Mouse (Mus musculus): Measurements from ENCODE around the gene Usp22. TPM values are rescaled to one million over a fixed set of nuclear protein-coding genes. Genes with fewer than 3 reads are reported as not detected.

Gene Usp22
- polyA plus RNA-seq, 2 experiments: 8.2 to 12.8 TPM

DNA sequence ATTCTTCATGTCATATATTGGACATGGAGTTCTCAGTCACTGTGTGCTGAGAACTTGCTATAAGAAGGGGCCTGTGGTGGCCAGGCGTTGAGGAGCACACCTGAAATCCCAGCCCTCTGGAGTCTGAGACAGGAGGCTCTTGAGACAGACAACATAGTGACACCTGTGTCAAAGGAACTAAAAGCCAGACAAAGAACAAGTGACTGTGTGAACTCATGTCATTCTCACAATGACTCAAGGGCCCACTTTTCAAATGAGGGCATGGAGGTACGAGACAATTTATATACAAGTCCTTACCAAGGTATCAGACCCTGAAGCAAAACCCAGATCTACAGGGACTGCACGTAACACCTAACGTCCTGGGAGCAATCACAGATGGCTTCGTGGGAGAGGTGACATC lies 48.9 kb downstream of the Usp22 start:
- WGBS (ENCODE audit: insufficient replicate concordance): 61% methylated on average over 5 of the region's 5 CpGs

DNA sequence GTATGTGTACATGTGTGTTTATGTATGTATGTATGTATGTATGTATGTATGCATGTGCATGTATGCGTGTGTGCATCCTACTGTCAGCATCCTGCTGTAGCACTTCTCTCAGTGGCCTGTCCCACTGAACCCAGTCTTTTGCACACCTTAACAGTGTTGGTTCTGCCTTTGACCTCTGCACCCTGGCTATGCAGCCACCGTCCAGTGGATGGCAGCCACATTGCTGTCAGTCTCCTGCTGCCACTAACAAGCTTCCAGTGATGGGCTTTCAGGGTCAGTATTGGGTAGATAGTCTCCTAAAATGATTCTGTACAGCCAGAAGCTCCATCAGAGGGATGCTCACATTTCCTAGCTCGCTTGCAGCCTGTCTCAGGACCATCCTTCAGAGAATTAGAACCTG lies 51.0 kb downstream of the Usp22 start:
- H3K27me3 ChIP-seq (ENCODE audit: control insufficient read depth, insufficient read depth, low read length): no peaks in the 10 kb centered on the region
- H3K27ac ChIP-seq: no peak overlapping the region
- no peaks in the 10 kb centered on the region for H3K4me1 ChIP-seq (replicated peaks; ENCODE audit: control insufficient read depth in 2 of 2, insufficient read depth in 2 of 2, low read length in 1 of 2)
- no peak for TF ChIP-seq CTCF (IDR thresholded peaks at IDR 0.05; ENCODE audit: low read depth)
- no peak for TF ChIP-seq EP300 (IDR thresholded peaks at IDR 0.05; ENCODE audit: low read depth)
- ATAC-seq (ENCODE audit: insufficient read depth) (no peak), DNase-seq (ENCODE audit: low read depth in 3 of 3, low spot score in 3 of 3) (no peak)
- H3K4me3 ChIP-seq (ENCODE audit: insufficient read depth in 1 of 2, low read depth in 2 of 2, low read length in 2 of 2): no peak overlapping the region
- H3K9ac ChIP-seq (replicated peaks): no peak overlapping the region
- H3K36me3 ChIP-seq (replicated peaks; ENCODE audit: control insufficient read depth, insufficient read depth, low read depth): no peaks in the 10 kb centered on the region
- WGBS (ENCODE audit: insufficient replicate concordance): 60% methylated on average over 3 of the region's 3 CpGs
- no peaks in the 10 kb centered on the region for H3K9me3 ChIP-seq (ENCODE audit: control insufficient read depth, low read length)
- no peak overlapping the region for H3K4me2 ChIP-seq (ENCODE audit: low read depth)

More for the DNA sequence above, 48.9 kb downstream of the Usp22 start:
- H3K9me3 ChIP-seq (ENCODE audit: control insufficient read depth, low read length): no peaks in the 10 kb centered on the region
- no peak overlapping the region for H3K4me2 ChIP-seq (ENCODE audit: low read depth)
- no peak overlapping the region for H3K27ac ChIP-seq
- H3K4me3 ChIP-seq (ENCODE audit: insufficient read depth in 1 of 2, low read depth in 2 of 2, low read length in 2 of 2): no peak overlapping the region
- H3K36me3 ChIP-seq (replicated peaks; ENCODE audit: control insufficient read depth, insufficient read depth, low read depth): no peaks in the 10 kb centered on the region
- DNase-seq (ENCODE audit: low read depth in 3 of 3, low spot score in 3 of 3) (no peak), ATAC-seq (ENCODE audit: insufficient read depth) (no peak)
- no peaks in the 10 kb centered on the region for H3K4me1 ChIP-seq (replicated peaks; ENCODE audit: control insufficient read depth in 2 of 2, insufficient read depth in 2 of 2, low read length in 1 of 2)
- TF ChIP-seq CTCF (IDR thresholded peaks at IDR 0.05; ENCODE audit: low read depth) (no peak), EP300 (IDR thresholded peaks at IDR 0.05; ENCODE audit: low read depth) (no peak)
- no peaks in the 10 kb centered on the region for H3K27me3 ChIP-seq (ENCODE audit: control insufficient read depth, insufficient read depth, low read length)
- H3K9ac ChIP-seq (replicated peaks): no peak overlapping the region

DNA sequence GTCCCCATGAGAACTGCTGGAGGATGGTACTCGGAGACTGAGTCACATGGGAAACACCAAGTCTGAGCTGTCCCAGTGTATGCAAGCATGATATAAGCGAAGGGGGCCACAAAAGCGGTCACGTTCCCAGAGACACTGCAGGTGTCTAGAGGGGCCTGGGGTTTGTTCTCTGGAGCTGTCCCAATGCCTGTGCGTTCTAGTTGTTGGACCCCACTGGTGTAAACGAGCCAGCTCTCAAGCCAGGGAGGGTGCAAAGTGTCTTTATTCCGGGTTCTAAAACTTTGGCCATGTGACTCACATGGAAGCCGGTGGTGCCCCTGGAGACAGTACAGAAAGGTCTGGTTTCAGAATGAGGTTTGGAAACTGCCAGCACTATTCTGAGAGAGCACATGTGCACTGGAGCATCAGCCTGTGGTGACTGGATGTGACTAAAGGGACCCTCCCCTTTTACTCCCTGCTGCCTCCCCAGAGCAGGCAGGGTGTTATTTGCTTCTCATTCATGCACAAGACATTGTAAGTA lies 52.0 kb downstream of the Usp22 start:
- no peak for DNase-seq (ENCODE audit: low read depth in 3 of 3, low spot score in 3 of 3)
- no peak for ATAC-seq (ENCODE audit: insufficient read depth)
- H3K4me1 ChIP-seq (replicated peaks; ENCODE audit: control insufficient read depth in 2 of 2, insufficient read depth in 2 of 2, low read length in 1 of 2): no peaks in the 10 kb centered on the region

GRCm38 (mm10) chr11:61122283-61122768 lies 52.5 kb downstream of the Usp22 start:
- DNase-seq (ENCODE audit: low read depth in 3 of 3, low spot score in 3 of 3) (no peak), ATAC-seq (ENCODE audit: insufficient read depth) (no peak)
- H3K9ac ChIP-seq (replicated peaks): no peak overlapping the region
- H3K9me3 ChIP-seq (ENCODE audit: control insufficient read depth, low read length): no peaks in the 10 kb centered on the region
- H3K4me3 ChIP-seq (ENCODE audit: insufficient read depth in 1 of 2, low read depth in 2 of 2, low read length in 2 of 2): no peak overlapping the region
- H3K36me3 ChIP-seq (replicated peaks; ENCODE audit: control insufficient read depth, insufficient read depth, low read depth): no peaks in the 10 kb centered on the region
- no peak overlapping the region for H3K4me2 ChIP-seq (ENCODE audit: low read depth)
- WGBS (ENCODE audit: insufficient replicate concordance): 63% methylated on average over 9 of the region's 9 CpGs
- H3K27ac ChIP-seq: no peak overlapping the region
- no peak for TF ChIP-seq EP300 (IDR thresholded peaks at IDR 0.05; ENCODE audit: low read depth)
- TF ChIP-seq CTCF (IDR thresholded peaks at IDR 0.05; ENCODE audit: low read depth): no peak
- H3K27me3 ChIP-seq (ENCODE audit: control insufficient read depth, insufficient read depth, low read length): no peaks in the 10 kb centered on the region
- no peaks in the 10 kb centered on the region for H3K4me1 ChIP-seq (replicated peaks; ENCODE audit: control insufficient read depth in 2 of 2, insufficient read depth in 2 of 2, low read length in 1 of 2)

More for the DNA sequence above, 52.0 kb downstream of the Usp22 start:
- 65% methylated on average over 8 of the region's 8 CpGs for WGBS (ENCODE audit: insufficient replicate concordance)
- H3K4me3 ChIP-seq (ENCODE audit: insufficient read depth in 1 of 2, low read depth in 2 of 2, low read length in 2 of 2): no peak overlapping the region
- TF ChIP-seq EP300 (IDR thresholded peaks at IDR 0.05; ENCODE audit: low read depth): no peak
- TF ChIP-seq CTCF (IDR thresholded peaks at IDR 0.05; ENCODE audit: low read depth): no peak
- H3K9ac ChIP-seq (replicated peaks): no peak overlapping the region
- no peaks in the 10 kb centered on the region for H3K9me3 ChIP-seq (ENCODE audit: control insufficient read depth, low read length)
- no peaks in the 10 kb centered on the region for H3K27me3 ChIP-seq (ENCODE audit: control insufficient read depth, insufficient read depth, low read length)
- H3K27ac ChIP-seq: no peak overlapping the region
- H3K4me2 ChIP-seq (ENCODE audit: low read depth): no peak overlapping the region
- no peaks in the 10 kb centered on the region for H3K36me3 ChIP-seq (replicated peaks; ENCODE audit: control insufficient read depth, insufficient read depth, low read depth)

DNA sequence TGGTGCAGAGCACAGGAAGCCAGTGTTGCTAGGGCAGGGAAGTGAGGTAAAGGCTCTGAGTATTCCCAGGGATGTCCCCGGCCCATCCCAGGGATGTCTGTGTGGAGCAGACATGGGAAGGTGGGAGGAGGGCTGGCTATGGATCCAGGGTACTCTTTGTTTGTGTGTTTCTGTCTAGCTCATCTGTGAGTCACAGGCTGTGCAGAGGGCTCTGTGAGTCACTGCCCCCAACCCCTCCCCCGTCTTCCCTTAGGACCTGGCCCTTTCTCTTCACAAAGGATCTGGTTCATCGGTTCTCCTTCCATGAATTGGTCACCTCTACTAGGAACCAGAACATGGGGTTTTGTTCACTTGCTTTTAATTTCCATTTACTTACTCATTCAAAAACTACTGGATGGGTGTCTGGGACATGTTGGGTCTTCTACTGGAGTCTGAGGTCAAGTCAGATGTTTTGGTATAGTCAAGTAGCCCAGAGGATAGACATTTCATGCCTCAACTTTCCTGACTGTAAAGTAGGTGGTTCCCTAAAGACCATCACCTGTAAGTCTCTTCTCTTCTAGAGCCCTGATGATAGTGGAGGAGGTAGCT lies 54.8 kb downstream of the Usp22 start:
- TF ChIP-seq EP300 (IDR thresholded peaks at IDR 0.05; ENCODE audit: low read depth) (no peak), CTCF (IDR thresholded peaks at IDR 0.05; ENCODE audit: low read depth) (no peak)
- WGBS (ENCODE audit: insufficient replicate concordance): 58% methylated on average over 3 of the region's 3 CpGs
- H3K4me2 ChIP-seq (ENCODE audit: low read depth): no peak overlapping the region
- H3K4me1 ChIP-seq (replicated peaks; ENCODE audit: control insufficient read depth in 2 of 2, insufficient read depth in 2 of 2, low read length in 1 of 2): no peaks in the 10 kb centered on the region; a peak in 1 of 4 replicates
- no peak overlapping the region for H3K9ac ChIP-seq (replicated peaks)
- no peak overlapping the region for H3K4me3 ChIP-seq (ENCODE audit: insufficient read depth in 1 of 2, low read depth in 2 of 2, low read length in 2 of 2)
- no peaks in the 10 kb centered on the region for H3K27me3 ChIP-seq (ENCODE audit: control insufficient read depth, insufficient read depth, low read length)
- no peak for ATAC-seq (ENCODE audit: insufficient read depth)
- no peak overlapping the region for H3K27ac ChIP-seq
- DNase-seq (ENCODE audit: low read depth in 3 of 3, low spot score in 3 of 3): no peak
- no peaks in the 10 kb centered on the region for H3K9me3 ChIP-seq (ENCODE audit: control insufficient read depth, low read length)
- no peaks in the 10 kb centered on the region for H3K36me3 ChIP-seq (replicated peaks; ENCODE audit: control insufficient read depth, insufficient read depth, low read depth)

Measured in liver, embryonic 14.5 days (tissue).